Comparison of ENCODE assay signal across 8 mouse cellular contexts in genomic region chr11:69323667-69324111, GRCm38 (mm10). TPM values are rescaled to one million over a fixed set of nuclear protein-coding genes. Genes with fewer than 3 reads are reported as not detected.
A peak's percentile ranks its signal among the peaks of the same experiment; 100 is the strongest.
DNase-seq lines count a peak whose midpoint lies in the region; ATAC-seq lines count a peak whose summit lies in the region.

Cntrob (minus strand) TSS chr11:69323775.
Trappc1 (plus strand) TSS chr11:69323980.

- peak; percentile 88 for ATAC-seq in inflammation-experienced regulatory T-cells, adult 6 months
- ATAC-seq in megakaryocyte-erythroid progenitor cell, adult 5-6 weeks (replicated peaks; ENCODE audit: low FRiP score, low TSS enrichment, poor library complexity, severe bottlenecking) = peak; percentile 92

- DNase-seq in adrenal gland, adult (ENCODE audit: inconsistent age in 2 of 2, low spot score in 1 of 2) = peak; percentile 99
- DNase-seq in embryo, embryonic 10.5 days (ENCODE audit: low spot score) = peak; percentile 100
- DNase-seq in gastrocnemius, postnatal 14 days = peak; percentile 100
- DNase-seq in left cerebral cortex, postnatal 10 days (ENCODE audit: extremely low spot score in 1 of 2, low spot score in 2 of 2) = peak; percentile 99 to 100
- DNase-seq in right cerebral cortex, postnatal 25 days = peak; percentile 99
- DNase-seq in urinary bladder, postnatal 4 days (ENCODE audit: low spot score in 2 of 2) = peak; percentile 99 to 100

- intact Hi-C loops in gastrocnemius, postnatal 14 days (cut with DNase I; ENCODE audit: low total_unique reads) = no loop called here
- intact Hi-C loops in left cerebral cortex, postnatal 10 days (cut with DNase I) = loop anchor here (5.0 kb wide), 1 partner anchor 51 kb away; no protein-coding TSS in a partner anchor

RNA-seq across cellular contexts. Expression of gene Cntrob, which starts in this region (rescaled TPM):
- total RNA-seq in gastrocnemius, postnatal 14 days (2021) = 1 to 10 TPM; 2.5 to 3.2 TPM
- polyA plus RNA-seq in inflammation-experienced regulatory T-cells, adult 6 months (2017; shearing (Covaris generic)) = 1 to 10 TPM; 7.4 to 9.9 (median 7.5) TPM
- 10 to 100 TPM; 13.2 to 15.0 TPM for total RNA-seq in left cerebral cortex, postnatal 10 days (2021)
- total RNA-seq in megakaryocyte-erythroid progenitor cell, adult 5-6 weeks (2014; fragmentation: Nextera tagmentation) = 40.0 and 56.6 TPM in 2 replicates
- 19.7 and 31.6 TPM in 2 replicates for total RNA-seq in megakaryocyte-erythroid progenitor cell, adult 5-6 weeks (2017)

RNA-seq across cellular contexts. Expression of gene Trappc1, which starts in this region (rescaled TPM):
- total RNA-seq in gastrocnemius, postnatal 14 days (2021) = 10 to 100 TPM; 52.3 to 54.1 TPM
- 100 to 1,000 TPM; 107 to 109 (median 107) TPM for polyA plus RNA-seq in inflammation-experienced regulatory T-cells, adult 6 months (2017; shearing (Covaris generic))
- 10 to 100 TPM; 68.9 to 69.5 TPM for total RNA-seq in left cerebral cortex, postnatal 10 days (2021)
- total RNA-seq in megakaryocyte-erythroid progenitor cell, adult 5-6 weeks (2014; fragmentation: Nextera tagmentation) = 77.9 and 81.4 TPM in 2 replicates
- 82.4 and 97.4 TPM in 2 replicates for total RNA-seq in megakaryocyte-erythroid progenitor cell, adult 5-6 weeks (2017)

Comparison
In these comparisons a context has a peak if more than half of its experiments do, and no peak if none do; other contexts are left out.
1. Peak in every context shown above with its lines: DNase-seq and ATAC-seq.